Mouse (Mus musculus) heart, adult 11 months (tissue): ENCODE results near the gene Ttbk2.

Source experiments
- DNase-seq: peaks from one replicate; pipeline ENCODE4 v3.0.0; 2022

Ttbk2 gene

GRCm38 (mm10) chr2:120731877-120732530 is 118.4 kb downstream of the Ttbk2 start:
- no peak for DNase-seq

GRCm38 (mm10) chr2:120731167-120731862 is 119.1 kb downstream of the Ttbk2 start:
- DNase-seq: peak; percentile 99

GRCm38 (mm10) chr2:120730639-120731166 is 119.7 kb downstream of the Ttbk2 start:
- DNase-seq: no peak

- peak; percentile 90 for DNase-seq
Observed at GRCm38 (mm10) chr2:120729775-120730585, 120.4 kb downstream of the Ttbk2 start.

GRCm38 (mm10) chr2:120724176-120724575 is 126.2 kb downstream of the Ttbk2 start:
- peak; percentile 94 for DNase-seq

- DNase-seq: peak; percentile 91
Observed at GRCm38 (mm10) chr2:120723621-120724020, 126.8 kb downstream of the Ttbk2 start.

- peak; percentile 91 for DNase-seq
Observed at GRCm38 (mm10) chr2:120722491-120722890, 127.9 kb downstream of the Ttbk2 start.

GRCm38 (mm10) chr2:120721911-120722310 is 128.5 kb downstream of the Ttbk2 start:
- DNase-seq: peak; percentile 61

GRCm38 (mm10) chr2:120720821-120721220 is 129.6 kb downstream of the Ttbk2 start:
- DNase-seq: peak; percentile 71

- DNase-seq: peak; percentile 84
Observed at GRCm38 (mm10) chr2:120718496-120718895, 131.9 kb downstream of the Ttbk2 start.

- DNase-seq: no peak
Observed at GRCm38 (mm10) chr2:120713441-120713840, 137.0 kb downstream of the Ttbk2 start.

GRCm38 (mm10) chr2:120710948-120711347 is 139.5 kb downstream of the Ttbk2 start:
- no peak for DNase-seq

- DNase-seq: no peak
Observed at GRCm38 (mm10) chr2:120710154-120710553, 140.2 kb downstream of the Ttbk2 start.

GRCm38 (mm10) chr2:120707041-120707440 is 143.4 kb downstream of the Ttbk2 start:
- DNase-seq: no peak

GRCm38 (mm10) chr2:120702675-120703074 is 147.7 kb downstream of the Ttbk2 start:
- DNase-seq: no peak

- DNase-seq: no peak
Observed at GRCm38 (mm10) chr2:120700379-120700885, 150.0 kb downstream of the Ttbk2 start.

GRCm38 (mm10) chr2:120697767-120698166 is 152.6 kb downstream of the Ttbk2 start:
- no peak for DNase-seq
